Mouse (Mus musculus): Measurements from ENCODE around the gene Cd300ld5.
A peak's percentile ranks its signal among the peaks of the same experiment; 100 is the strongest.
"Not testable (repeated sequence)": the region's sequence is repeated elsewhere in the genome, so short reads cannot be mapped to it uniquely, and the experiment has no call there.

Gene Cd300ld5

GRCm38 (mm10) chr11:115026912-115027311 is 10.7 kb downstream of the Cd300ld5 start, which contains the start of gene Cd300ld4:
Gene Cd300ld4 (minus strand): TSS chr11:115027012.
- not testable (repeated sequence) for DNase-seq

GRCm38 (mm10) chr11:115016093-115016492 is 21.5 kb downstream of the Cd300ld5 start, which contains the start of gene Cd300ld2:
Gene Cd300ld2 (minus strand): TSS chr11:115016193.
- not testable (repeated sequence) for DNase-seq

GRCm38 (mm10) chr11:115004070-115004469 is 33.5 kb downstream of the Cd300ld5 start:
- peak; percentile 7 to 12 for DNase-seq

GRCm38 (mm10) chr11:115001474-115002040 is 36.0 kb downstream of the Cd300ld5 start, which contains the start of gene Cd300c2:
Gene Cd300c2 (minus strand): TSS chr11:115001880.
- no peak for DNase-seq

GRCm38 (mm10) chr11:114989793-114990192 is 47.8 kb downstream of the Cd300ld5 start, which contains the start of gene Cd300ld:
Gene Cd300ld (minus strand): TSS chr11:114989922.
- no peak for DNase-seq

- no peak for DNase-seq
Observed at GRCm38 (mm10) chr11:114981866-114982265, 55.7 kb downstream of the Cd300ld5 start.

All from lung, adult 18-20 months (tissue).